Mouse (Mus musculus): ENCODE data around the gene Ifi47. TPM values are rescaled to one million over a fixed set of nuclear protein-coding genes. Genes with fewer than 3 reads are reported as not detected.

Gene Ifi47
- 3.8 TPM for polyA plus RNA-seq (2014; fragmentation: Illumina TruSeq; extraction: RNeasy Lipid Tissue Mini Kit (QIAGEN cat#74804); ENCODE audit: low read depth, low replicate concordance)

GRCm38 (mm10) chr11:49076001-49076757 is at the start of gene Ifi47:
Ifi47 (plus strand) TSS chr11:49076587.

GRCm38 (mm10) chr11:49051093-49051891 is 25.1 kb upstream of the Ifi47 start, which contains the start of gene 9930111J21Rik2:
9930111J21Rik2 (minus strand) TSS chr11:49051242.

GRCm38 (mm10) chr11:49063713-49064469 is 12.5 kb upstream of the Ifi47 start, which contains the start of gene Tgtp2:
Tgtp2 (minus strand) TSS chr11:49064206.

GRCm38 (mm10) chr11:49114774-49115173 is 38.4 kb downstream of the Ifi47 start, which contains the start of gene Olfr1396:
Olfr1396 (minus strand) TSS chr11:49114874.

GRCm38 (mm10) chr11:49141974-49142373 is 65.6 kb downstream of the Ifi47 start, which contains the start of gene Olfr1395:
Olfr1395 (plus strand) TSS chr11:49142274.

Other genes with a start within 250 kb of the Ifi47 start
- 9.5 TPM for gene Gm12184, start 249.9 kb upstream of the Ifi47 start, polyA plus RNA-seq (2014; fragmentation: Illumina TruSeq; extraction: RNeasy Lipid Tissue Mini Kit (QIAGEN cat#74804); ENCODE audit: low read depth, low replicate concordance)
- 21.4 TPM for gene Irgm1, start 204.9 kb upstream of the Ifi47 start, polyA plus RNA-seq (2014; fragmentation: Illumina TruSeq; extraction: RNeasy Lipid Tissue Mini Kit (QIAGEN cat#74804); ENCODE audit: low read depth, low replicate concordance)
- 0.58 TPM for gene Gm5431, start 174.4 kb upstream of the Ifi47 start, polyA plus RNA-seq (2014; fragmentation: Illumina TruSeq; extraction: RNeasy Lipid Tissue Mini Kit (QIAGEN cat#74804); ENCODE audit: low read depth, low replicate concordance)
- gene Psme2b, start 130.4 kb upstream of the Ifi47 start, polyA plus RNA-seq (2014; fragmentation: Illumina TruSeq; extraction: RNeasy Lipid Tissue Mini Kit (QIAGEN cat#74804); ENCODE audit: low read depth, low replicate concordance), result 2.5 TPM
- not detected for gene Olfr56, start 97.7 kb upstream of the Ifi47 start, polyA plus RNA-seq (2014; fragmentation: Illumina TruSeq; extraction: RNeasy Lipid Tissue Mini Kit (QIAGEN cat#74804); ENCODE audit: low read depth, low replicate concordance)
- 2.9 TPM for gene 9930111J21Rik1, start 97.2 kb upstream of the Ifi47 start, polyA plus RNA-seq (2014; fragmentation: Illumina TruSeq; extraction: RNeasy Lipid Tissue Mini Kit (QIAGEN cat#74804); ENCODE audit: low read depth, low replicate concordance)
- gene Gm12185, start 84.4 kb upstream of the Ifi47 start, polyA plus RNA-seq (2014; fragmentation: Illumina TruSeq; extraction: RNeasy Lipid Tissue Mini Kit (QIAGEN cat#74804); ENCODE audit: low read depth, low replicate concordance), result 0.26 TPM
- gene Tgtp1, start 82.4 kb upstream of the Ifi47 start, polyA plus RNA-seq (2014; fragmentation: Illumina TruSeq; extraction: RNeasy Lipid Tissue Mini Kit (QIAGEN cat#74804); ENCODE audit: low read depth, low replicate concordance), result 7.1 TPM
- gene 9930111J21Rik2, start 25.3 kb upstream of the Ifi47 start, polyA plus RNA-seq (2014; fragmentation: Illumina TruSeq; extraction: RNeasy Lipid Tissue Mini Kit (QIAGEN cat#74804); ENCODE audit: low read depth, low replicate concordance), result 6.3 TPM
- gene Tgtp2, start 12.4 kb upstream of the Ifi47 start, polyA plus RNA-seq (2014; fragmentation: Illumina TruSeq; extraction: RNeasy Lipid Tissue Mini Kit (QIAGEN cat#74804); ENCODE audit: low read depth, low replicate concordance), result 10.2 TPM
- 5.0 TPM for gene Olfr1396, start 38.3 kb downstream of the Ifi47 start, polyA plus RNA-seq (2014; fragmentation: Illumina TruSeq; extraction: RNeasy Lipid Tissue Mini Kit (QIAGEN cat#74804); ENCODE audit: low read depth, low replicate concordance)
- gene Olfr1395, start 65.7 kb downstream of the Ifi47 start, polyA plus RNA-seq (2014; fragmentation: Illumina TruSeq; extraction: RNeasy Lipid Tissue Mini Kit (QIAGEN cat#74804); ENCODE audit: low read depth, low replicate concordance), result not detected
- gene Olfr1394, start 77.8 kb downstream of the Ifi47 start, polyA plus RNA-seq (2014; fragmentation: Illumina TruSeq; extraction: RNeasy Lipid Tissue Mini Kit (QIAGEN cat#74804); ENCODE audit: low read depth, low replicate concordance), result not detected
- gene Btnl9, start 110.6 kb downstream of the Ifi47 start, polyA plus RNA-seq (2014; fragmentation: Illumina TruSeq; extraction: RNeasy Lipid Tissue Mini Kit (QIAGEN cat#74804); ENCODE audit: low read depth, low replicate concordance), result 34.1 TPM
- gene Zfp62, start 126.7 kb downstream of the Ifi47 start, polyA plus RNA-seq (2014; fragmentation: Illumina TruSeq; extraction: RNeasy Lipid Tissue Mini Kit (QIAGEN cat#74804); ENCODE audit: low read depth, low replicate concordance), result 28.4 TPM
- 49.3 TPM for gene Mgat1, start 167.6 kb downstream of the Ifi47 start, polyA plus RNA-seq (2014; fragmentation: Illumina TruSeq; extraction: RNeasy Lipid Tissue Mini Kit (QIAGEN cat#74804); ENCODE audit: low read depth, low replicate concordance)
- 1.9 TPM for gene Olfr1393, start 201.7 kb downstream of the Ifi47 start, polyA plus RNA-seq (2014; fragmentation: Illumina TruSeq; extraction: RNeasy Lipid Tissue Mini Kit (QIAGEN cat#74804); ENCODE audit: low read depth, low replicate concordance)
- not detected for gene Olfr1392, start 208.7 kb downstream of the Ifi47 start, polyA plus RNA-seq (2014; fragmentation: Illumina TruSeq; extraction: RNeasy Lipid Tissue Mini Kit (QIAGEN cat#74804); ENCODE audit: low read depth, low replicate concordance)
- not detected for gene Olfr10, start 228.2 kb downstream of the Ifi47 start, polyA plus RNA-seq (2014; fragmentation: Illumina TruSeq; extraction: RNeasy Lipid Tissue Mini Kit (QIAGEN cat#74804); ENCODE audit: low read depth, low replicate concordance)
- not detected for gene Olfr1391, start 246.2 kb downstream of the Ifi47 start, polyA plus RNA-seq (2014; fragmentation: Illumina TruSeq; extraction: RNeasy Lipid Tissue Mini Kit (QIAGEN cat#74804); ENCODE audit: low read depth, low replicate concordance)